Mouse (Mus musculus) testis, adult 2 months (tissue): ENCODE data around the gene Rgs9bp. TPM values are rescaled to one million over a fixed set of nuclear protein-coding genes. Genes with fewer than 3 reads are reported as not detected.

Source experiments
- H3K27ac ChIP-seq: fragments of 200-500 bp; 2 replicates; pipeline ENCODE4 v1.5.1; 2012; ENCODE audit warnings: low read depth, low read length; ENCODE audit not compliant: control insufficient read depth, insufficient read depth
- H3K27me3 ChIP-seq: fragments of 200-500 bp; 2 replicates; pipeline ENCODE4 v1.6.1; 2012; ENCODE audit warnings: mild to moderate bottlenecking, low read length, moderate library complexity; ENCODE audit not compliant: control insufficient read depth, insufficient read depth
- H3K36me3 ChIP-seq: fragments of 200-500 bp; 2 replicates; pipeline ENCODE4 v1.6.1; 2012; ENCODE audit warnings: mild to moderate bottlenecking, low read length; ENCODE audit not compliant: control insufficient read depth, insufficient read depth
- H3K4me1 ChIP-seq: fragments of 200-500 bp; 2 replicates; pipeline ENCODE4 v1.6.1; 2012; ENCODE audit warnings: low read length; ENCODE audit not compliant: control insufficient read depth, insufficient read depth
- H3K4me3 ChIP-seq: fragments of 200-500 bp; 2 replicates; pipeline ENCODE4 v1.5.1; 2012; ENCODE audit warnings: low read depth, mild to moderate bottlenecking, low read length, moderate library complexity, mixed read lengths; ENCODE audit not compliant: control insufficient read depth
- CTCF ChIP-seq: fragments of 200-500 bp; IDR thresholded peaks from 2 replicates; pipeline ENCODE4 v1.5.1; 2012; ENCODE audit warnings: low read depth, mild to moderate bottlenecking, inconsistent platforms, low read length, moderate library complexity; ENCODE audit not compliant: control insufficient read depth, insufficient read depth, insufficient replicate concordance
- POLR2A ChIP-seq: fragments of 200-500 bp; IDR thresholded peaks from 2 replicates; pipeline ENCODE4 v1.6.1; 2012; ENCODE audit warnings: low read depth, mild to moderate bottlenecking, inconsistent platforms, low read length, moderate library complexity; ENCODE audit not compliant: control insufficient read depth
- polyA plus RNA-seq: library from polyadenylated mRNA; depleted of rRNA; stranded (reverse); fragments of >200 nt; gene quantifications from 2 replicates; pipeline ENCODE4 v1.2.3, GENCODE M21; 2012; rRNA removed

Rgs9bp gene
- polyA plus RNA-seq: 0.06 and 0.07 TPM in 2 replicates

- TF ChIP-seq POLR2A (no peak), CTCF (no peak)
- no peaks in the 10 kb centered on the region for H3K36me3 ChIP-seq
- peaks cover 27% of the 10 kb centered on the region for H3K4me1 ChIP-seq
- H3K4me3 ChIP-seq: peak within 1 kb of the TSS; percentile 92
- H3K27me3 ChIP-seq: no peaks in the 10 kb centered on the region
- H3K27ac ChIP-seq: no peak within 1 kb of the TSS; the same call in 1 of the 2 replicates
These were observed at the start of gene Rgs9bp for GRCm38 (mm10) chr7:35585191-35586054. TSS of gene Rgs9bp (minus strand) at chr7:35585582.

- Histone ChIP-seq H3K27ac (no peak overlapping the region), H3K36me3 (no peaks in the 10 kb centered on the region), H3K4me1 (no peaks in the 10 kb centered on the region; the same call in 1 of the 2 replicates), H3K27me3 (no peaks in the 10 kb centered on the region), H3K4me3 (no peak overlapping the region)
- TF ChIP-seq POLR2A: no peak
- TF ChIP-seq CTCF: peak; percentile 90
These were observed 43.1 kb upstream of the Rgs9bp start for GRCm38 (mm10) chr7:35628496-35628895.

DNA sequence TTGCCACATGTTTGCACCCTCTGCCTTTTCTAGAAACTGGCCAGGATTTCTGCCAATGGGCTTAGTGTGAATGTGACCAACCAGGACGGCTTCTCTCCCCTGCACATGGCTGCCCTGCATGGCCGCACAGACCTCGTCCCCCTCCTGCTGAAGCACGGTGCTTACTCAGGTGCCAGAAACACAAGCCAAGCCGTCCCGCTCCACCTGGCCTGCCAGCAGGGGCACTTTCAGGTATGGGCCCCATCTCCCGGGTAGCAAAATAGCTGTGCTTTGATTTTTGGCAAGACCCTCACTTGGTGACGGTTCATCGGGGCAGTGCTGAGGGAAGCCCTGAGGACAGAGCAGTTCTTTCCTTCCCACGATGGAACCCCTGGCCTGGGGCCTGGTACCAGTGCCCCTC lies 42.0 kb upstream of the Rgs9bp start:
- H3K36me3 ChIP-seq: no peaks in the 10 kb centered on the region
- H3K27me3 ChIP-seq: no peaks in the 10 kb centered on the region
- H3K4me1 ChIP-seq: no peaks in the 10 kb centered on the region
- TF ChIP-seq POLR2A: no peak
- no peak overlapping the region for H3K27ac ChIP-seq
- no peak overlapping the region for H3K4me3 ChIP-seq

DNA sequence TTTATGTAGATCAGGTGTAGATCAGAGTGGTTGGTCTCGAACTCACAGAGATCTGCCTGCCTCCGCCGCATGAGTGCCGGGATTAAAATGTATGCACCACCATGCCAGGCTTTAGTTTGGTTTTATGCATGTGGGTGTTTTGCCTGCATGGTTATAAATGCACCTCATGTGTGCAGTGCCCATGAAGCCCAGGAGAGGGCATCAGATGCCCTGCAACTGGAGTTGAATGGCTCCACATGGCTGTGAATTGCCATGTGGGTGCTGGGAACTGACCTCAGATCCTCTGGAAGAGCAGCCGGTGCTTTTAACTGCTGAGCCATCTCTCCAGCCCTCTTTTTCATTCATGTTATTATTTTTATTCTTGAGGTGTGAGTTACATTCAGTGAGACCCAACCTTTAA lies 40.7 kb upstream of the Rgs9bp start:
- no peaks in the 10 kb centered on the region for H3K27me3 ChIP-seq
- no peaks in the 10 kb centered on the region for H3K36me3 ChIP-seq
- TF ChIP-seq CTCF: no peak; the same call in 1 of the 2 replicates
- no peak for TF ChIP-seq POLR2A
- no peak overlapping the region for H3K27ac ChIP-seq
- H3K4me3 ChIP-seq: no peak overlapping the region
- no peaks in the 10 kb centered on the region for H3K4me1 ChIP-seq

DNA sequence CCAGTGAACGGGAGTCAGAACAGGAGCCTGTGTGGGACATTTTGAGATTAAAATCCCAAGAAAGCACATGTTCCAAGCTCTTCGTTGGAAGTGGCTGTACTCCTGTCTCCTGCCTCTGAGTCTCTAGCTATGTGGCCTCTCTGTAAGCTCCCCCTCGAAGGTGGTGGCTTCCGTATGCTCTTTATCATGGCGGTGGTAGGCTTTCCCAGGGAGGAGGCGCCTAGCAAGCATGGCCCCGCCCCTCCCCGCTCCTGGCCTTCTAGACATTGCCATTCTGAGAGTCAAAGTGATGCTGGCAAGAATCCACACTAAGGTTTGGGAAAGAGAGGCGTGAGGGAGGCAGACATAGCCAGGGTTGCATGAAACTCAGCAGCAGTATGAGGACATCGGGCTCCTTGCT lies 37.2 kb upstream of the Rgs9bp start:
- Histone ChIP-seq H3K27ac (no peak overlapping the region), H3K36me3 (no peaks in the 10 kb centered on the region), H3K4me1 (no peaks in the 10 kb centered on the region), H3K4me3 (no peak overlapping the region), H3K27me3 (no peaks in the 10 kb centered on the region)
- TF ChIP-seq POLR2A (no peak), CTCF (no peak)

GRCm38 (mm10) chr7:35617513-35617912 lies 32.1 kb upstream of the Rgs9bp start:
- H3K27me3 ChIP-seq: no peaks in the 10 kb centered on the region
- no peak overlapping the region for H3K4me3 ChIP-seq
- no peaks in the 10 kb centered on the region for H3K4me1 ChIP-seq
- no peaks in the 10 kb centered on the region; the same call in 1 of the 2 replicates for H3K36me3 ChIP-seq
- TF ChIP-seq POLR2A (no peak), CTCF (no peak)
- no peak overlapping the region for H3K27ac ChIP-seq

- Histone ChIP-seq H3K4me3 (no peak overlapping the region), H3K27ac (no peak overlapping the region), H3K36me3 (no peaks in the 10 kb centered on the region), H3K27me3 (no peaks in the 10 kb centered on the region), H3K4me1 (peaks cover 3% of the 10 kb centered on the region; the same call in 1 of the 2 replicates)
- TF ChIP-seq CTCF (no peak), POLR2A (no peak)
These were observed 23.9 kb upstream of the Rgs9bp start for GRCm38 (mm10) chr7:35609245-35609644.

GRCm38 (mm10) chr7:35606816-35607215 lies 21.4 kb upstream of the Rgs9bp start:
- Histone ChIP-seq H3K27me3 (no peaks in the 10 kb centered on the region), H3K4me3 (no peak overlapping the region), H3K27ac (no peak overlapping the region), H3K4me1 (no peaks in the 10 kb centered on the region), H3K36me3 (no peaks in the 10 kb centered on the region)
- TF ChIP-seq POLR2A: no peak
- no peak for TF ChIP-seq CTCF
